Mouse (Mus musculus) spleen, postnatal 10 days (tissue): ENCODE measurements around the gene Gm45213.

Experiments
- DNase-seq, 2 experiments: peaks; one replicate each; pipeline ENCODE4 v3.0.0; 2021 to 2022; ENCODE audit warnings: low spot score in 2 of 2

The Gm45213 gene

DNA sequence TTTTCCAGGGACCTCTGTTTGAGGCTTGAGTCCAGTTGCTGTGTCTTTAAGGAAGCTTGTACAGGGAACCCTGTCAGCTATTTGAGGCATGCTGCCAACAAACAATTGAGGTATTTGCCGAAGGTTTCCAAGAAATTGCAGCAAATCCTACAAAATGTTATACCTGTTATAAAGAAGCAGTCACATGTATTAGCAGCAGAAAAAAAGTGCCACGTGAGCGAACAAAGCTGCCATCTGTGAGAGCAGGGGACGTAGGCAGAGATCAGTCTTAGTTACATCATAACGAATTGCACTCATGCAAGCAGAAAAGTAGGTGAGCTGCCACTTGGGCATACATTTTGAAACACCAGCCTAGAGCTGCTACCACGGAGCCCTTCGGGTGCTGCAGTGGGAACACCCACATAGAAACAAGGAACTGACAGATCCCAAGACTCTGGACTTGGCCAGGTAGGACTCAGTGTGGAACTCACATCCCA lies 63.2 kb downstream of the Gm45213 start:
- DNase-seq, result no peak

DNA sequence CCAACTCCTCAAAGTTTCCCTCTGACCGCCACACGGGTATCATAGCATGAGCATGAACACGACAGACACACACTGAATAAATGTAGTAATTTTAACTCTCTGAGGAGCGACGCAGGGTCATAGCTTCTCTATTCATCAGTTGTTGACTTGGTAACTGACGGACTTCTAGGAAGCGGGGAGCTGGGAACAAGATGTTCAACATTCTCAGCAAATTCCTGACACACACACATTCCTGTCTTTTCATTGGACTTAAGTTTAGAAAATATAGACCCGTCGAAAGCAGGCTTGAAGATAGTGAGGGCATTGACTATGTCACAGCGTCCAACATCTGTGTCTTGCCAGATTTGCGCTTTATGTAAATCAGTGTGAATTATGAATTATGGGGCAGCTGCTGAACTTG lies 63.8 kb downstream of the Gm45213 start:
- no peak for DNase-seq

DNA sequence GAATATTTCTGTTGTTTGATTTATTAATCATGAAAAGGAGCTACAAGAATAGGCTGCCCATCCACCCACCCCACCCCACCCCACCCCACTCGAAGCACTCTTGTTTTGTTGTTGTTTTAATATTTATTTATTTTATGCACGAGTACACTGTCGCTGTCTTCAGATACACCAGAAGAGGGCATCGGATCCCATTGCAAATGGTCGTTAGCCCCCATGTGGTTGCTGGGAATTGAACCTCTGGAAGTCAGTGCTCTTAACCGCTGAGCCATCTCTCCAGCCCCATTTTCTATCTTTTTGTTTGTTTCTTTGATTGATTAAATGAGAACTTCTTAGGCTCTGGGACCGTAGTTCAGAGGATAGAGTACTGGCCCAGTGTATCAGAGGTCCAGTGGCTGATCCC lies 64.5 kb downstream of the Gm45213 start:
- DNase-seq, result peak in 1 of 2 experiments; percentile 41

DNA sequence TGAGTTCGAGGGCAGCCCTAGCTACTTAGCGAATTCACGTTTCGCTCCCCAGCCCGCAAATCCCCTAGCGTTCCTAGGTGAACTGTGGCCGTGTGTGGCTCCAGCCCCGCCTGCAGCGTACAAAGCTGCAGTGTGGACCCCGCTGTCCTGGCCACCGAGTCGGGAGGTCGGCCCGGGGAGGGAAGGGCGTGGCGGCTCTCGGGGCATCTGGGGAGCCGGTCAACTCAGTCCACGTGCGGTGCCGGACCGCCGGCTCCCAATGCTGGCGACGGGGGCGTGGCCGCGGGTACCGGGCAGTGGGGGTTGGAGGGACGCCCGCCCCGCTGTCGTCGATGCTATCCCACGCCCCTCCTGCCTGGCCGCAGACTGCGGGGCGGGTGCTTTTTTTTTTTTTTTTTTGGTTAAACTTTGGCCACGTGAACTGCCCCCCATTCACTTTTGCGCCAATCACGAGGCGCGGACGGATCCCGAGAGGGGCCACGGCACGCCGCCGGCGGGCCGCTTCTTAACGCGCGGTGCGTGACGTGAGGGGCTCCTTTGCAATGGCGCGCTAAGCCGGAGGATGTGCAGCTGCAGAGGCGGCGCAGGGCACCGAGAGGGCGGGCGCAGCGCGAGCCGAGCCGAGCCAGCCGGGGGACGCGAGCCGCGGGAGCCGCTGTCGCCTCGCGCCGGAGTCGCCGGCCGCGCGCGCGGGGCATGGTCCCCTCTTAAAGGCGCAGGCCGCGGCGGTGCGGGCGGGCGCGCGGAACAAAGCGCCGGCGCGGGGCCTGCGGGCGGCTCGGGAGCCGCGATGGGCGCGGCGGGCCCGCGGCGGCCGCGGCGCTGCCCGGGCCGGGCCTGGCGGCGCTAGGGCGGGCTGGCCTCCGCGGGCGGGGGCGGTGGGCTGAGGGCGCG lies 65.8 kb downstream of the Gm45213 start, which contains the start of gene Chsy1:
Chsy1 (plus strand) TSS at position 555 of the 894 bp plus-strand sequence.
- peak; percentile 84 to 89 for DNase-seq

DNA sequence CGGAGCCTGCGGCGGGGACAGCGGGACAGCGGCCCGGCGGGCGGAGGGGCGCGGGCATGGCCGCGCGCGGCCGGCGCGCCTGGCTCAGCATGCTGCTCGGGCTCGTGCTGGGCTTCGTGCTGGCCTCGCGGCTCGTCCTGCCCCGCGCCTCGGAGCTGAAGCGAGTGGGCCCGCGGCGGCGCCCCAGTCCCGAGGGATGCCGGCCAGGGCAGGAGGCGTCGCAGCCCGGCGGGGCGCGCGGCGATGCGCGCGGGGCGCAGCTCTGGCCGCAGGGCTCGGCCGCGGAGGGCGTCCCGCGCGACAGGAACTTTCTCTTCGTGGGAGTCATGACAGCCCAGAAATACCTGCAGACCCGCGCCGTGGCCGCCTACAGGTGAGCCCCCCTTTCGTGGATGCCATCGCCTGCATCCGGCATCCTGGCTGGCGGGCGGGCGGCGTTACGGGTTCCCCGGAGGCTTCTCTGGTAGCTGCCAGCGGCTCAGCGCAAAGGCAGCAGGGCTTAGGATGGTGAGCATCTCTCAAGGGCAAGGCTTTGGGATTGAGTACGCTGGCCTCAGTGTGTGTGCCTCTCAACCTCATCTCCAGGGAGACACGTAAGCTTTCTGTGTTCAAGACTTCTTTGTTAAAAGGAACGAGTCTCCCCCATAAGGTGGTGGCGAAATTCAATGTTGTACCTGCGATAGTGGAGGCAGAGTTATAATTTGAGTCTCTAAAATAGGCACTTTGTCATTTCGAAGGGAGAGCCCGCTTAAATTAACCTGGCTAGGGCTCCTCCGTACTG lies 66.6 kb downstream of the Gm45213 start:
- DNase-seq, result peak; percentile 70 to 73

DNA sequence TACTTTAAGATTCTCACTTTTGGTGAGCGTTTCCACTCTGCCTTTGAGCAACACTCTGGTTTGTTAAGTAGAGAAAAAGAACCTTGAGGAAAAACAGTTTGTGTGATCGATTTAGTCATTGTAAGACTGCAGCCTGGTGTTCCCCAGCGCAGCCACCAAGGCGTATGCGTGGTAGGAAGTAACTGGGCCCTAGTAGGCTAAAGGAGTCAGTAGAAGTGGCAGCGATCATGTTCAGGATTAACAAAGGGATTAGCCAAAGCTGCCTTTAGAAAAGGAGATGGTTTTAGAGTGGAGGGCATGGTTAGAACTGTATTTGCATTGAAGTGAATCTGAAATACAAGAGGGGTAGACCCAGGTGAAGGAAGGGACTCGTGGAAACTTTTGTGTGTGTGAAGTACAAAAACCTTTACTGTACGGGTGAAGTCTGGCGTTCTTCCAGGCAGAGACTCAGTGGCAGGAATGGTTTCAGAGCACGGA lies 67.3 kb downstream of the Gm45213 start:
- peak; percentile 43 to 54 for DNase-seq

DNA sequence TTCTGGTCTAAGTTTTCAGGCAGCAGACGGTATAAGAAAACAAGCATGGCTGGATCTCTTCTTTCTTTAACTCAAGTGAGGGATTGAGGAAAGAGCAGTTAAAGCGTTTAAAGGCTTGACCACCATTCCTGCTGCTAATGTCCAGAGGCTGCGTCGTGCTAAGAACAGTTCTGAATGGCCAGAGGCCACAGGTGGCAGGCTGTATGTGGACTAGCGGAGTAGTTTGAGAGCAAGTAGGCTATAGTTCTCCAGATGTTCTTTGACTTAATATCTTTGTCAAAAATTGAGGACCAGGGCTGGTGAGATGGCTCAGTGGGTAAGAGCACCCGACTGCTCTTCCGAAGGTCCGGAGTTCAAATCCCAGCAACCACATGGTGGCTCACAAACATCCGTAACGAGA lies 67.8 kb downstream of the Gm45213 start:
- no peak for DNase-seq
